Mouse (Mus musculus): ENCODE data around the gene Pced1b.

Pced1b gene

GRCm38 (mm10) chr15:97287436-97288143 lies 40.7 kb downstream of the Pced1b start:
- DNase-seq = no peak

- no peak for DNase-seq
Observed at GRCm38 (mm10) chr15:97288690-97289089, 41.8 kb downstream of the Pced1b start.

- DNase-seq = no peak
Observed at GRCm38 (mm10) chr15:97289176-97289575, 42.3 kb downstream of the Pced1b start.

- DNase-seq = no peak
Observed at GRCm38 (mm10) chr15:97290351-97290750, 43.4 kb downstream of the Pced1b start.

- peak; percentile 24 for DNase-seq
Observed at GRCm38 (mm10) chr15:97291291-97292050, 44.6 kb downstream of the Pced1b start.

GRCm38 (mm10) chr15:97307935-97308334 lies 61.0 kb downstream of the Pced1b start:
- DNase-seq = no peak

GRCm38 (mm10) chr15:97309533-97309932 lies 62.6 kb downstream of the Pced1b start:
- DNase-seq = no peak

GRCm38 (mm10) chr15:97310251-97310650 lies 63.3 kb downstream of the Pced1b start:
- DNase-seq = no peak

- DNase-seq = no peak
Observed at GRCm38 (mm10) chr15:97311211-97311610, 64.3 kb downstream of the Pced1b start.

- no peak for DNase-seq
Observed at GRCm38 (mm10) chr15:97311937-97312336, 65.0 kb downstream of the Pced1b start.

GRCm38 (mm10) chr15:97314720-97315421 lies 68.0 kb downstream of the Pced1b start:
- no peak for DNase-seq

- no peak for DNase-seq
Observed at GRCm38 (mm10) chr15:97315422-97315757, 68.5 kb downstream of the Pced1b start.

- DNase-seq = no peak
Observed at GRCm38 (mm10) chr15:97318365-97319001, 71.6 kb downstream of the Pced1b start.

- no peak for DNase-seq
Observed at GRCm38 (mm10) chr15:97322821-97323220, 75.9 kb downstream of the Pced1b start.

- DNase-seq = no peak
Observed at GRCm38 (mm10) chr15:97323466-97323865, 76.6 kb downstream of the Pced1b start.

GRCm38 (mm10) chr15:97324311-97324710 lies 77.4 kb downstream of the Pced1b start:
- no peak for DNase-seq

- DNase-seq = peak; percentile 39
Observed at GRCm38 (mm10) chr15:97327500-97328081, 80.7 kb downstream of the Pced1b start.

GRCm38 (mm10) chr15:97332582-97332981 lies 85.7 kb downstream of the Pced1b start:
- no peak for DNase-seq

GRCm38 (mm10) chr15:97337636-97338352 lies 90.9 kb downstream of the Pced1b start:
- DNase-seq = no peak

GRCm38 (mm10) chr15:97338377-97339060 lies 91.6 kb downstream of the Pced1b start:
- DNase-seq = no peak

- no peak for DNase-seq
Observed at GRCm38 (mm10) chr15:97342336-97342735, 95.4 kb downstream of the Pced1b start.

GRCm38 (mm10) chr15:97342945-97343344 lies 96.0 kb downstream of the Pced1b start:
- no peak for DNase-seq
